Mouse (Mus musculus) spleen, postnatal 36 days (tissue): Measurements from ENCODE around the gene Syce3.

Experiments
- DNase-seq, 2 experiments: peaks; one replicate each; pipeline ENCODE4 v3.0.0; 2022; ENCODE audit warnings: low spot score in 2 of 2, mixed read lengths in 1 of 2

Gene Syce3

DNA sequence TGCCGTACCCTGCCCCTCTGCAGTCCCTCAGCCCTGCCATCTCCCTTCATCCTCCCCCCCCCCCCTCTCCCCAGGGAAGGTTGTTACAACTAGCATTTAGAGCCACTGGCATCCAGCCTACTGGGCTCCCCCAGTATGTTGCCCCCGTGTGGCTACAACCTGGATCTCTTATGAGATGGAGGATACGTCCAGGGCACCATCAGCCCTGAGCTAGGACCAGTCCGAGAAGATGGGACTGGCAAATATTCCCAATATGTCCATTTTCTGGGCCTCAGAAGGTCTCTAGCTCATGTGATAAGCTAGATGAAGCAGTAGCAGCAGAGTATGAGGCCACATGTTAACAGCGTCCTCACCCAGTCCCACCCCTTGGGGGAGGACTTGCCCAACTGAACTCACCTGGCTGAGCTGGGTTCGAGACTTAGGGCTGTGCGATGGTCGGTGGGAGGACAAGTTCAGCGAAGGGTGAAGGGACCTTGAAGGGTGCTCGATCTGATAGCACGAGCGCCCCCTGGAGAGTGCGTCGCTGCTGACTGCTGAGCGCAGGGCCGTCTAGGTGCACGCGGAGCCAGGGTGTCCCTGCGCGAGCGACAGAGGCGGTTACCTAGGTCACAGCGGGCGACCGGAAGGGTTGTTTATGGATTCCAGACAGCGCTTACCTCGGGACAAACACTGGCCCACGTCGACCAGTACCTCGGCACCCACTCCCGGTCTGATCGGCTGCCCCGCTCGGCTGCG, 37.1 kb downstream of the Syce3 start:
- DNase-seq: peak; percentile 81 to 85

DNA sequence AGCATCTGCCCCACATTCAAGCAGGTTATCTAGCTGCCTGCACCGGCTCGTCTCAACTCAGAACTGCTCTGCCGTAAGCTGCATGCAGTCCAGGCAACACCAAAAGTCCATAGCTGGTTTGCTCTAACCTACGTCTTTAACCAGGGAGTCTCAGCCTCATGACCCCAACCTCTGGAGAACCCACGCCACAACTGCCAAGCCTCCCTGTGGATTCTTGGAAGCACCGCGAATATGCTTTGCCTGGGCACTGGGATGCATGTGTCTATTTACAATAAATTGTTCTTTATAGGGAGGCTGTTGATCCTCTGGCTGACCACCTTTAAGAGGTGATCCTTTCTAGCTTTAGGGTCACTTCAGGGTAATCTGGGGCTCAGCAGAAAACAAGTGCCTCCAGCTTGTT, 37.8 kb downstream of the Syce3 start:
- DNase-seq: no peak

DNA sequence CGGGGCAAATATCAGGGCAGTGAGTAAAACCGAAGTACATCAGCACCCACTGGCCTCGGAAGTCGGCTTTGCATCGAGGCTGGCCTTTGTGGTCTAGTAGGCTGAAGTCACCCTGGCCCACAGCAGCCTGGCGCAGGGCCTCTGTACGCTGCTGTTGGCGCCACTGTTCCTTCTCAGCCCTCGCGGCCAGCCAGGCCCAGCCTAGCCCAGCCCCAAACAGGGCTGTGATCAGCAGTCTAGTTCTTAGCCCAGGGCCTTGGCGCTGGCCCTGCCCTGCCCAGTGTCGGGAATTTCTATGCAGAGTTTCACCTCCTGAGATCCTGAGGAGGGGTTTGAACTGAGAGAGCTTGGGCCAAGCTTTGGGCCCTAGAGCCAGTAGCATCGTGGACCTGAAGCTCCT, 38.2 kb downstream of the Syce3 start:
- no peak for DNase-seq

DNA sequence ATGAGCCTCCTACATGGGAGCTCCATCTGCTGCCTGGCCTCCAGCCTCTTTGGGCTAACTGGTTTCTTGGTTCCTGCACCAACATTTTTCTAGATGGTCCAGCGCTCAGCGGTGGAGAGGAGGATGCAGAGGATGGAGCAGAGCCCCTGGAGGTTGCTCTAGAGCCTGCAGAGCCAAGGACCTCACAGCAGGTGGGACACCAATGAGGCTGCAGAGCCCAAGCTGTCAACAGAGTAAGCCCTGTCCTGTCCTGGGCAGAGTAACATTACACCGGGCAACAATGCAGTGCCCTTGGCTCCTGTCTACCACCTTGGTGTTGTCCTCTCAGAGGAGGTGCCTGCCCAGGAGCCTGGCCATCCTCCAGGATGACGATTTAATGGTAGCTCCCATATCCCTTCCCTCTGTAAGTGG, 45.2 kb downstream of the Syce3 start:
- no peak for DNase-seq

DNA sequence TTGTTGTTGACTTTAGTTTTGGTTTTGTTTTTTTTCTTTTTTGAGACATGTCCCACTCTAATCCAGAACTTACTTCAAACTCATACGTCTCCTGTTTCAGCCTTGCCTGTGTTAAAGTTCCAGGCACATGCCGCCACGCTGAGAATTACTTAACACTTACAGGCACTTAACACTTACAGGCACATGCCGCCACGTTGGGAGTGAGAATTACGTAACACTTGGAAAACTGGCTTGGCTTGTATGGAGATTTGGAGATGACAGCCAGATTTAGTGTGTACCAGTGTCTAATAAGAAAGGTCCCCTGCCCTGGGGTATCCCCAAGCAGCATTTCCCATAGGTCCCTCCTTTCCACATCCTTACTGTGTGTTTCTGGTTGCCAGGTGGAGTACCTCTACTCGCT, 47.3 kb downstream of the Syce3 start:
- no peak for DNase-seq

DNA sequence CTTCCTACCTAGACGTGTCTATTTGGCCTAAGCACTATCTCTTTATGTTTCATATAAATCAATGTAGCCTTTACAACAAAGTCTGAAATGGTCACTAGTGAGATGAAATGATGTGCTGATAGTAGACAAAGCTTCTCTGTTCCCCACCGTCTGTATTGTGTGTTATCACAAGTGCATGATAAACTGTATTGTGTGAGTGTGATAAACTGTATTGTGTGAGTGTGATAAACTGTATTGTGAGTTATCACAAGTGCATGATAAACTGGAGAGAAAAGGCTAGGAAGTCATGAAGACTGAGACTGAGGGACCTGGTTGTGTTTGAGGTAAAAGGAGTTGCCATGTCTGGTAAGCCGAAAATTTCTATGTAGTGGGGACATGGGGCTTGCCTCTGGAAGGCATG, 51.5 kb downstream of the Syce3 start:
- no peak for DNase-seq

DNA sequence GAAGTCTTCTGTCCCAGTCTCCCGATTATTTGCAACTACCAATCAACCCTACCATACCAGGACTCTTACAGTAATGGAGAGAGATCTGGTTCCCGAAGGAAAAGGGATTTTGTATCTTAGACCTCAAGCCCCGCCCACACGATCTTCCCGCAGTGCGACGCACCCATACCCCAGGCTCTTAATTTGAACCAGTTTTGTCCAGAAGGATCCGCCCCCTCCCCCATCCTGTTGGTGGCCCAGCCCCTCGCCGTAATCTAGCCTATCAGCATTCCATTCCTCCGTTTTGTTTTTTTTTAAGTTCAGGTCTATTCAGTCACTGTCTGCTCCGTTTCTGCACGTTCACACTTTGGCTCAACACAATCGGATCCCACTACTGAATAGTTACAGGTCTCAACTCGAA, 53.9 kb downstream of the Syce3 start:
- peak; percentile 55 to 72 for DNase-seq

DNA sequence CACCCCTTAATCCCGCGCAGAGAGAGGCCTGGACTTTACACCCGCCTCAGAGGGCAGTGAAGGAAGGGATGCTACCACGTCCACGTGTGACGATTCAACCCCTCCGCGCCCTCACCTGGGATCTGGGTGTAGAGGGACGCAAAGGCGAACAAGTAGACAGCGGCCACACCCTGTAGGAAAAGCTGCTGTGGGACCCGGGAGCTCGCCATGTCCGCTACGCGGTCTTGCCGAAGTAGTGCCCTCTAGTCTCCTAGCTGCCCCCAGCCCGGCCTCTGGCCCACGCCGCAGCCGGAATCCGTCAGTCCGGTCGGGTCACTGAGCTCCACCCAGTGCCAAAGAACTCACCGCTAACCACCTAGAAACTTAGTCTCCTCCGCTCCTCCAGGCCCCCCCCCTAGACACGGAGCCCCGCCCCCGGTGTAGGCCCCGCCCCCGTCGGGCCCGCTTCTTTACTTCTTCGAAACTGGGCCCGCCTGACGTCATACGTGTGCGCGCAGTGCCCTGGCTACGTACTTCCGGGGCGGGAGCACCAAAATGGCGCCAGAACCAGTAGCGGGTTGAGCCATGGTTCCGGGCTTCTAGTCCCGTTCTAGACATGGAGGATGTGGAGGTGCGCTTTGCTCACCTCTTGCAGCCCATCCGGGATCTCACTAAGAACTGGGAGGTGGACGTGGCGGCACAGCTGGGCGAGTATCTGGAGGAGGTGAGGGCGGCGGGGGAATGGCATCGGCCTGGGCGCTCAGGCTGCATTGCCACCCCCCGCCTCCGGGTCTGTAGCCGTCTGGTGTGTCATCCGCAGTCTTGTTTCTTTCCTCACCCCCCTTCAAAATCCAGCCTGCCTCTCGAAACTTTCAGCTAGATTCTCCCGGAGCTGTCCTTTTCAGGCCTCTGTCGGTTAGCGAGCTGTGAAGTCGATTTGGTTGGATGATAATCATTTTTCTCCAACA, 54.8 kb downstream of the Syce3 start, which contains the start of the genes Lmf2 and Ncaph2:
Lmf2 (minus strand) TSS at position 419 of the 947 bp plus-strand sequence.
Ncaph2 (plus strand) TSS at position 479 of the 947 bp plus-strand sequence.
- DNase-seq: peak; percentile 94 to 96

DNA sequence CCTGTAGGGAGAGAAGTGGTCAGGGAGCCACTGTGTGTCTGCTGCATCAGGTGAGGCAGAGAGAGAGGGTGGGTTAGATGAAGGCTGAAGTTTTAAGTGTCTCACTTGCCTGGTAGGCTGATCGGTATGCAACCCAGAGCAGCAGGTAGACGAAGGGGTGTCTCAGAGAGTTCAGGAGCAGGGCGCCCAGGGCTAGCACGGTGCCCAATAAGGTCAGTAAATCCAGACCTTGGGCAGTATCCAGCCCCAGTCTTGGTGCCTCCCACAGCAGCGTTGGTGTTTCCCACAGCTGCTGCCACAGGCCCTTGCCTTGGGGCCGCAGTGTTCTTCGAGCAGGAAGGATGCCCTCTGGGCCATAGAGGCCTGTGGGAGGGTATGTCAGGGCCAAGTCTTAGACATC, 55.8 kb downstream of the Syce3 start:
- no peak for DNase-seq

DNA sequence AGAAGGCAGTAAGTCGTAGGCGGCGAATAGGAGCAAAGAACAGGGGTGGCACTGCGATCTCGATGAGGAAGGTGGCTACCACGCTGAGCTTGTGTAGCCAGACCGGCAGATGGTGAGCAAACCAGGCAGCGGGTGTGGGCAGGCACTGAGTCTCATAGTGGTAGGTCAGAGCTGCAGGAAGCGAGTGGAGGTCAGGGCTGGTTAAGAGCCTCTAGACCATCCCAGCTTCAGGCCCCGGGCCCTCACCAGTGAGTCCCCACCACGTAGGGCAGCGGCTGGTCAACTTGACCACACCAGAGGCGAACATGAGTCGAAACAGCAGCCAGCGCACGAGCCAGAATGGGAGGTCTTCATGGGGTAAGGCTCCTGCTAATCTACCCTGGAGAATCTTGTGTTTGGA, 56.5 kb downstream of the Syce3 start:
- DNase-seq: no peak

DNA sequence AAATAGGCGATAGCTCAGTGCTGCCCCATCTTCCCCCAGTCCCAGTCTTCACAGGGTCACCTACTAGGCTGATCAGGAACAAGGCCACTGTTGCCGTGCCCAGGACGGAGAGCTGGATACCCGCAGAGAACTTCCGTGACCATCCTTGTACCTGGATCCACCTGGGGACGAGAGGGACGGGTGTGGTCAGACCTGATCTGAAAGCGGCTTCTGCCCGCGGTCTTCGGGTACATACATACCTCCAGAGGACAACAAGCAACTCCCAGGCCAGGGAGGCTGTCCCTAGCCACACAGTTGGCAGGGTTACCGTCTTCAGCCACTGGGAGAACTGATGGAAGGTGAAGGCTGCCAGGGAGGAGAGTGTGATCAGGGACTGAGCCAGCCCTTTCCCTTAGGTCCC, 57.5 kb downstream of the Syce3 start:
- DNase-seq: no peak

DNA sequence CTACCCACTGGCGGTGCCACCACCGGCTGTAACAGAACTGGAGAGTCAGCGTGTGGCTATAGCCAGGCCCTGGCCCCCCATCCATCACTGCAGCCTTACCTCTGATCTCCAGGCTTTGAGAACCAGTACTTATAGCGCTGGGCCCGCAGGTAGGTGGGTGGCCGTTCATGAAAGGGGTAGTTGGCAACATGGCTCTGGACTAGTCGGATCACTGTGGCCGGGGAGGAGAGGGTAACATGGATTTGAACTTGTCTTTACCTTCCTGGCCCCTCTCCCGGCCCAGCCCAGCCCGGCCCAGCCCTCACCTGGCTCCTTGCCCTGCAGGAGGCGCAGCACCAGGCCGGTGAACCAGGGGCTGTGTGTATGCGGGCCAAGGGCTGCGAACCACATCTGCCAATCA, 58.2 kb downstream of the Syce3 start:
- no peak for DNase-seq

DNA sequence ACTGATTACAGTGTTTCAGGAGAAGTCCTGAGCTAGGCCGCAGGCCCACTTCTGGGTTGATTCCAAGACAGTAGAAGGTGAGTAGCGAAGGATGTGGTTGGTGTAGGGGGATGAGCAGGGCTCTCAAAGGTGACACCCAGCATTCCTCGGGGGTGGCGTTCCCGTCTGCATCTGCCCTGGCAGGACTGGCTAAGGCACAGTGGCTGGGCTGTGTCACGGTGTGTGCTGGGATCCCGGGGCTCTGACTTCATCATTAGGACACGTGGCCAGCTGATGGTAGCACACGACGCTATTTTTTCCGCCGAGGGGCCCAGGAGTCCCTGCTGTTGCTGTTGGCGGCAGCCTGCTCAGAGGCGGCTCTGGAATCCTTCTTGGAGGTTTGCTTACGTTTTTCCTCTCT, 59.0 kb downstream of the Syce3 start:
- no peak for DNase-seq

DNA sequence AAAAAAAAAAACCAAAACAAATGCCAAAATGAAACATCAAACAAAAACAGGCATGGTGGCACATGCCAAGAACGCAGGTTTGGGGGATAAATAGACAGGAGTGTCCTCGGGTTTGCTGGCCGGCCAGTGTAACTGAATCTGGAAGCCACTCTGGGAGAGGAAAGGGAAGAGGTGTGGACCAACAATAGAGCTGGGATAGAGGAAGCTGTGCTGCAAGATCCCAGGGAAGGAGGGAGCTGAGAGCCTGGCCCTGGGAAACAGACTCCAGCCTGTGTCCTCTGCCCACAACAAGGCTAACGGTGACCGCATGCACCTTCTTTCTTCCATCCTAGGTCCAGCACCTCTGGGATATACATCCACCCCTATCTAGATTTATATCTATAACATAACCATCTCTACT, 59.9 kb downstream of the Syce3 start:
- DNase-seq: no peak

DNA sequence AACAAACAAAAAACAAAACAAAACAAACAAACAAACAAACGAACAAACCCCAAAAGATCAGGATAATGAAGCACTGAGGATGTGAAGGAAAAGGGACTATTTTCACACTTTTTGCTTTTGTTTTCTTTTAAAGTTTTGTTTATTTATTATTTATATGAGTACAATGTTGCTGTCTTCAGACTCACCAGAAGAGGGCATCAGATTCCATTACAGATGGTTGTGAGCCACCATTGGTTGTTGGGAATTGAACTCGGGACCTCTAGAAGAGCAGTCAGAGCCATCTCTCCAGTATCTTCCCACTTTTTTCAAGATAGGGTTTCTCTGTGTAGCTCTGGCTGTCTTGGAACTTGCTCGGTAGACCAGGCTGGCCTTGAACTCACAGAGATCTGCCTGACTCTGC, 67.0 kb downstream of the Syce3 start:
- no peak for DNase-seq

DNA sequence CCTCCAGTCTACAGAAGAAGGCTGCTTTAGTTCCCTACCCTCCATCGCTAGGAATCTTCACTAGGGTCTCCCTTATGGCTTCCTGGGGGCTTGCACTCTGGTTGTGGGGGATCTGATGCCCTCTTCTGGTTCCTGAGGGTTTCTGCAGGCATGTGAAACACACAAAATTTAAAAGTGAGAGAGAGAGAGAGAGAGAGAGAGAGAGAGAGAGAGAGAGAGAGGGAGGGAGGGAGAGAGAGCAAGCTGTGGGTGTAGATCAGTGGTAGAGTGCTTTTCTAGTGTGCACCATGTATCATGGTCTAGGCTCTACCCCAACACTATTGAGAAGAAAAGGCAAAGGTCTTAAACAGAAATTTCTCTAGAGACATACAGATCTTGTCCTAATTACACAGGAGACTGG, 68.6 kb downstream of the Syce3 start:
- DNase-seq: no peak
